Mouse (Mus musculus): ENCODE data around the gene Eif2ak1. TPM values are rescaled to one million over a fixed set of nuclear protein-coding genes. Genes with fewer than 3 reads are reported as not detected.
"Not testable (repeated sequence)": the region's sequence is repeated elsewhere in the genome, so short reads cannot be mapped to it uniquely, and the experiment has no call there.

Gene Eif2ak1
- 45.5 and 50.3 TPM in 2 replicates for polyA plus RNA-seq (2015; fragmentation: Nextera tagmentation; extraction: Ambion mirVana)

GRCm38 (mm10) chr5:143817116-143817930, at the start of gene Eif2ak1:
Gene Eif2ak1, plus strand, starts transcription at chr5:143817788.
- Histone ChIP-seq H3K27ac (peak within 1 kb of the TSS; percentile 86), H3K9ac (peak within 1 kb of the TSS; percentile 87), H3K4me2 (peak within 1 kb of the TSS; percentile 77), H3K36me3 (no peaks in the 10 kb centered on the region), H3K27me3 (no peaks in the 10 kb centered on the region), H3K9me3 (no peaks in the 10 kb centered on the region), H3K4me3 (peak within 1 kb of the TSS; percentile 82), H3K4me1 (replicated peaks) (peaks cover 17% of the 10 kb centered on the region)
- under 1% methylated on average over 37 of the region's 37 CpGs for WGBS
- ATAC-seq (ENCODE audit: low FRiP score), result peak; percentile 99

- ATAC-seq (ENCODE audit: low FRiP score), result no peak
- Histone ChIP-seq H3K4me2 (no peak overlapping the region), H3K4me1 (replicated peaks) (no peaks in the 10 kb centered on the region), H3K27ac (no peak overlapping the region), H3K9me3 (no peaks in the 10 kb centered on the region), H3K9ac (no peak overlapping the region), H3K36me3 (no peaks in the 10 kb centered on the region), H3K27me3 (no peaks in the 10 kb centered on the region), H3K4me3 (no peak overlapping the region)
- WGBS, result 89% methylated on average over 8 of the region's 8 CpGs
Measured at GRCm38 (mm10) chr5:143781951-143782350, 35.6 kb upstream of the Eif2ak1 start.

GRCm38 (mm10) chr5:143785391-143785790, 32.2 kb upstream of the Eif2ak1 start:
- Histone ChIP-seq H3K4me1 (replicated peaks) (no peaks in the 10 kb centered on the region), H3K27me3 (no peaks in the 10 kb centered on the region), H3K9ac (no peak overlapping the region), H3K4me3 (no peak overlapping the region), H3K27ac (no peak overlapping the region), H3K9me3 (no peaks in the 10 kb centered on the region), H3K36me3 (no peaks in the 10 kb centered on the region), H3K4me2 (no peak overlapping the region)
- no peak for ATAC-seq (ENCODE audit: low FRiP score)
- 72% methylated on average over 6 of the region's 6 CpGs for WGBS

GRCm38 (mm10) chr5:143801216-143801615, 16.4 kb upstream of the Eif2ak1 start:
- not testable (repeated sequence) for H3K27ac ChIP-seq; H3K27me3 ChIP-seq; H3K4me2 ChIP-seq; H3K36me3 ChIP-seq; H3K9me3 ChIP-seq; H3K4me3 ChIP-seq; ATAC-seq (ENCODE audit: low FRiP score); H3K9ac ChIP-seq; H3K4me1 ChIP-seq (replicated peaks)
- WGBS, result 83% methylated on average over 6 of the region's 6 CpGs

GRCm38 (mm10) chr5:143804056-143804765, 13.4 kb upstream of the Eif2ak1 start:
- ATAC-seq (ENCODE audit: low FRiP score), result no peak
- Histone ChIP-seq H3K4me3 (no peak overlapping the region), H3K36me3 (no peaks in the 10 kb centered on the region), H3K4me1 (replicated peaks) (no peaks in the 10 kb centered on the region), H3K9me3 (no peaks in the 10 kb centered on the region), H3K4me2 (no peak overlapping the region), H3K27me3 (no peaks in the 10 kb centered on the region), H3K9ac (no peak overlapping the region), H3K27ac (no peak overlapping the region)
- WGBS, result 90% methylated on average over 18 of the region's 18 CpGs

- no peaks in the 10 kb centered on the region for H3K27me3 ChIP-seq
- H3K4me2 ChIP-seq, result no peak overlapping the region
- H3K36me3 ChIP-seq, result no peaks in the 10 kb centered on the region
- no peak for ATAC-seq (ENCODE audit: low FRiP score)
- H3K27ac ChIP-seq, result no peak overlapping the region
- no peaks in the 10 kb centered on the region for H3K4me1 ChIP-seq (replicated peaks)
- H3K9ac ChIP-seq, result no peak overlapping the region
- WGBS, result 71% methylated on average over 3 of the region's 3 CpGs
- no peak overlapping the region for H3K4me3 ChIP-seq
- no peaks in the 10 kb centered on the region for H3K9me3 ChIP-seq
Measured at GRCm38 (mm10) chr5:143807268-143807667, 10.3 kb upstream of the Eif2ak1 start.

GRCm38 (mm10) chr5:143809421-143810090, 8.0 kb upstream of the Eif2ak1 start:
- Histone ChIP-seq H3K9me3 (no peaks in the 10 kb centered on the region), H3K4me2 (no peak overlapping the region), H3K27me3 (no peaks in the 10 kb centered on the region), H3K27ac (no peak overlapping the region), H3K4me1 (replicated peaks) (no peaks in the 10 kb centered on the region), H3K36me3 (no peaks in the 10 kb centered on the region), H3K4me3 (no peak overlapping the region), H3K9ac (no peak overlapping the region)
- ATAC-seq (ENCODE audit: low FRiP score), result no peak
- 86% methylated on average over 3 of the region's 3 CpGs for WGBS

- H3K27ac ChIP-seq, result no peak overlapping the region
- no peaks in the 10 kb centered on the region for H3K9me3 ChIP-seq
- H3K4me1 ChIP-seq (replicated peaks), result no peaks in the 10 kb centered on the region
- WGBS, result 89% methylated on average over 5 of the region's 5 CpGs
- H3K9ac ChIP-seq, result no peak overlapping the region
- no peak overlapping the region for H3K4me2 ChIP-seq
- no peak overlapping the region for H3K4me3 ChIP-seq
- H3K27me3 ChIP-seq, result no peaks in the 10 kb centered on the region
- no peaks in the 10 kb centered on the region for H3K36me3 ChIP-seq
- no peak for ATAC-seq (ENCODE audit: low FRiP score)
Measured at GRCm38 (mm10) chr5:143811653-143812052, 5.9 kb upstream of the Eif2ak1 start.

- WGBS, result 79% methylated on average over 2 of the region's 2 CpGs
- no peak overlapping the region for H3K9ac ChIP-seq
- H3K27ac ChIP-seq, result no peak overlapping the region
- H3K9me3 ChIP-seq, result no peaks in the 10 kb centered on the region
- H3K4me3 ChIP-seq, result no peak overlapping the region
- peaks cover 13% of the 10 kb centered on the region for H3K4me1 ChIP-seq (replicated peaks)
- ATAC-seq (ENCODE audit: low FRiP score), result no peak
- H3K27me3 ChIP-seq, result no peaks in the 10 kb centered on the region
- no peaks in the 10 kb centered on the region for H3K36me3 ChIP-seq
- no peak overlapping the region for H3K4me2 ChIP-seq
Measured at GRCm38 (mm10) chr5:143814626-143815025, 3.0 kb upstream of the Eif2ak1 start.

GRCm38 (mm10) chr5:143817931-143818311, 333 bp downstream of the Eif2ak1 start:
- Histone ChIP-seq H3K4me1 (replicated peaks) (peaks cover 17% of the 10 kb centered on the region), H3K36me3 (no peaks in the 10 kb centered on the region), H3K27me3 (no peaks in the 10 kb centered on the region), H3K9me3 (no peaks in the 10 kb centered on the region), H3K4me2 (peak overlapping the region; percentile 77), H3K27ac (peak overlapping the region; percentile 82), H3K9ac (peak overlapping the region; percentile 87), H3K4me3 (peak overlapping the region; percentile 82)
- ATAC-seq (ENCODE audit: low FRiP score), result peak; percentile 83
- WGBS, result under 1% methylated on average over 32 of the region's 32 CpGs

GRCm38 (mm10) chr5:143818461-143818860, 873 bp downstream of the Eif2ak1 start:
- Histone ChIP-seq H3K9me3 (no peaks in the 10 kb centered on the region), H3K4me1 (replicated peaks) (peaks cover 17% of the 10 kb centered on the region), H3K36me3 (no peaks in the 10 kb centered on the region), H3K4me3 (peak overlapping the region; percentile 82), H3K27ac (no peak overlapping the region), H3K4me2 (peak overlapping the region; percentile 77), H3K9ac (peak overlapping the region; percentile 87), H3K27me3 (no peaks in the 10 kb centered on the region)
- ATAC-seq (ENCODE audit: low FRiP score), result no peak
- 17% methylated on average over 10 of the region's 10 CpGs for WGBS

GRCm38 (mm10) chr5:143818949-143819348, 1.4 kb downstream of the Eif2ak1 start:
- no peaks in the 10 kb centered on the region for H3K9me3 ChIP-seq
- H3K9ac ChIP-seq, result peak overlapping the region; percentile 87
- peak overlapping the region; percentile 77 for H3K4me2 ChIP-seq
- no peaks in the 10 kb centered on the region for H3K27me3 ChIP-seq
- H3K4me3 ChIP-seq, result peak overlapping the region; percentile 82; the same call in 1 of the 2 replicates
- WGBS, result 88% methylated on average over 13 of the region's 13 CpGs
- peaks cover 17% of the 10 kb centered on the region for H3K4me1 ChIP-seq (replicated peaks)
- no peaks in the 10 kb centered on the region for H3K36me3 ChIP-seq
- no peak overlapping the region for H3K27ac ChIP-seq
- ATAC-seq (ENCODE audit: low FRiP score), result no peak
